ENCODE assay signal across 20 mouse cellular contexts in the genomic region with DNA sequence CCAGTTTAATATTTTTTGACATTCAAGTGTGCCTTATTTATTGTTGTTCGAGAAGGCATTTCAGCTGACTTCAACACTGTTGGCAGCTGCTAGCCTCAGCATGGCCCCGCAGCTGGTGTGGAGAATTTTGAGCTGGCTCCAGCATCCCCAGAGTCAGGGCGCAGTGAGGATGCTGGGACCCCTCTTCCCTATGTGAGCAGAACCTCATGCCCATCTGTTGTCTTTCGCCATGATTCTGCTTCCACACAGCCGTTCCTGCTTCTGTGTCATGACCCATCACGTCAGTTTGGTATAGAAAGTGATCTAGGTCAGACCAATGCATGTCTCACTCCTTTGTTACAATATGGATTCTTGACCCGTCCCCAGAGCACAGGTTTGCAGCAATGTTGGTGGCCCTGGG.
DNase-seq lines count a peak whose midpoint lies in the region; ATAC-seq and TF ChIP-seq lines count a peak whose summit lies in the region.
"Had no signal": no experiment of that assay in that cellular context is flagged by ENCODE, and none has a peak within 500 bp of the region (broad histone marks: within the 10 kb centered on the region; RNA-seq: fewer than 3 reads in every experiment).

No protein-coding gene starts in this region.

- ATAC-seq in forebrain, embryonic 14.5 days, result peak; percentile 34; the same call in 1 of the 2 replicates
- no peak for ATAC-seq in forebrain, embryonic 13.5 days
- peak; percentile 77 for ATAC-seq in hindbrain, postnatal 0 days
- no peak for ATAC-seq in hindbrain, embryonic 13.5 days (ENCODE audit: low FRiP score)
- peak; percentile 34; the same call in 1 of the 2 replicates for ATAC-seq in midbrain, postnatal 0 days (ENCODE audit: low FRiP score)
- no peak for ATAC-seq in midbrain, embryonic 15.5 days (replicated peaks)
- ATAC-seq in CD4-positive, CD25-positive, alpha-beta regulatory T cell, adult 4 months, result no peak

- H3K9me3 ChIP-seq in forebrain, embryonic 14.5 days (replicated peaks; ENCODE audit: control insufficient read depth, low read length), result no peaks in the 10 kb centered on the region
- H3K9me3 ChIP-seq in forebrain, embryonic 13.5 days (replicated peaks), result no peaks in the 10 kb centered on the region
- H3K9me3 ChIP-seq in hindbrain, postnatal 0 days (ENCODE audit: low read length), result no peaks in the 10 kb centered on the region
- no peaks in the 10 kb centered on the region for H3K9me3 ChIP-seq in hindbrain, embryonic 13.5 days
- no peaks in the 10 kb centered on the region for H3K9me3 ChIP-seq in midbrain, postnatal 0 days (ENCODE audit: low read length)
- H3K9me3 ChIP-seq in midbrain, embryonic 15.5 days, result no peaks in the 10 kb centered on the region
- H3K9me3 ChIP-seq in limb, embryonic 10.5 days (replicated peaks), result no peaks in the 10 kb centered on the region
- H3K9me3 ChIP-seq: stomach, embryonic 15.5 days had no signal

- no peak overlapping the region for H3K27ac ChIP-seq in forebrain, embryonic 14.5 days (ENCODE audit: low read depth, low read length)
- H3K27ac ChIP-seq in forebrain, embryonic 13.5 days, result no peak overlapping the region
- peak overlapping the region; percentile 1; the same call in 1 of the 2 replicates for H3K27ac ChIP-seq in hindbrain, postnatal 0 days
- H3K27ac ChIP-seq in hindbrain, embryonic 13.5 days, result no peak overlapping the region
- no peak overlapping the region for H3K27ac ChIP-seq in midbrain, postnatal 0 days (ENCODE audit: low read depth, low read length)
- no peak overlapping the region for H3K27ac ChIP-seq in midbrain, embryonic 15.5 days
- H3K27ac ChIP-seq in limb, embryonic 10.5 days, result no peak overlapping the region
- H3K27ac ChIP-seq: layer of hippocampus, adult 2 months; left cerebral cortex, adult 2 months; stomach, embryonic 15.5 days had no signal

- no peak overlapping the region for H3K4me3 ChIP-seq in forebrain, embryonic 14.5 days (ENCODE audit: low read depth, low read length)
- no peak overlapping the region for H3K4me3 ChIP-seq in forebrain, embryonic 13.5 days
- H3K4me3 ChIP-seq in hindbrain, postnatal 0 days (ENCODE audit: low read length), result no peak overlapping the region
- H3K4me3 ChIP-seq in hindbrain, embryonic 13.5 days, result no peak overlapping the region
- no peak overlapping the region for H3K4me3 ChIP-seq in midbrain, postnatal 0 days (ENCODE audit: low read depth, low read length)
- H3K4me3 ChIP-seq in midbrain, embryonic 15.5 days, result no peak overlapping the region
- H3K4me3 ChIP-seq in limb, embryonic 10.5 days, result no peak overlapping the region
- H3K4me3 ChIP-seq: layer of hippocampus, adult 2 months; left cerebral cortex, adult 2 months; stomach, embryonic 15.5 days had no signal

- no peak overlapping the region for H3K9ac ChIP-seq in forebrain, embryonic 14.5 days (ENCODE audit: low read length)
- no peak overlapping the region for H3K9ac ChIP-seq in forebrain, embryonic 13.5 days
- no peak overlapping the region for H3K9ac ChIP-seq in hindbrain, postnatal 0 days (replicated peaks; ENCODE audit: low read length)
- H3K9ac ChIP-seq in hindbrain, embryonic 13.5 days, result no peak overlapping the region
- H3K9ac ChIP-seq in midbrain, postnatal 0 days (replicated peaks; ENCODE audit: low read length, poor library complexity, severe bottlenecking), result no peak overlapping the region
- H3K9ac ChIP-seq in midbrain, embryonic 15.5 days, result no peak overlapping the region
- H3K9ac ChIP-seq: stomach, embryonic 15.5 days had no signal

- H3K4me2 ChIP-seq in forebrain, embryonic 14.5 days (ENCODE audit: low read length), result no peak overlapping the region
- no peak overlapping the region for H3K4me2 ChIP-seq in forebrain, embryonic 13.5 days
- no peak overlapping the region for H3K4me2 ChIP-seq in hindbrain, postnatal 0 days (ENCODE audit: low read depth, low read length)
- no peak overlapping the region for H3K4me2 ChIP-seq in hindbrain, embryonic 13.5 days
- H3K4me2 ChIP-seq in midbrain, postnatal 0 days (ENCODE audit: low read depth, low read length, poor library complexity, severe bottlenecking), result no peak overlapping the region
- H3K4me2 ChIP-seq in midbrain, embryonic 15.5 days, result no peak overlapping the region
- H3K4me2 ChIP-seq: heart, embryonic 11.5 days; liver, embryonic 11.5 days; stomach, embryonic 15.5 days had no signal

- WGBS in forebrain, embryonic 14.5 days, result 82% methylated on average over 7 of the region's 7 CpGs
- WGBS in forebrain, embryonic 13.5 days, result 79% methylated on average over 7 of the region's 7 CpGs
- 46% methylated on average over 7 of the region's 7 CpGs for WGBS in hindbrain, postnatal 0 days
- WGBS in hindbrain, embryonic 13.5 days, result 72% methylated on average over 7 of the region's 7 CpGs
- WGBS in midbrain, postnatal 0 days, result 62% methylated on average over 7 of the region's 7 CpGs
- WGBS in midbrain, embryonic 15.5 days, result 56% methylated on average over 7 of the region's 7 CpGs
- 94% methylated on average over 7 of the region's 7 CpGs for WGBS in limb, embryonic 10.5 days

- no peak for TF ChIP-seq CTCF in hindbrain, postnatal 0 days (IDR thresholded peaks at IDR 0.05; ENCODE audit: low read depth)
- TF ChIP-seq CTCF in midbrain, postnatal 0 days (IDR thresholded peaks at IDR 0.05), result no peak

- H3K4me1 ChIP-seq in forebrain, embryonic 14.5 days (ENCODE audit: control insufficient read depth, insufficient read depth, low read length), result no peaks in the 10 kb centered on the region
- H3K4me1 ChIP-seq in forebrain, embryonic 13.5 days, result peaks cover 4% of the 10 kb centered on the region; the same call in 1 of the 2 replicates
- H3K4me1 ChIP-seq in hindbrain, postnatal 0 days (ENCODE audit: insufficient read depth, low read length), result no peaks in the 10 kb centered on the region; the same call in 1 of the 2 replicates
- no peaks in the 10 kb centered on the region; the same call in 1 of the 2 replicates for H3K4me1 ChIP-seq in hindbrain, embryonic 13.5 days (replicated peaks)
- no peaks in the 10 kb centered on the region for H3K4me1 ChIP-seq in midbrain, postnatal 0 days (ENCODE audit: insufficient read depth, low read length)
- no peaks in the 10 kb centered on the region for H3K4me1 ChIP-seq in midbrain, embryonic 15.5 days
- no peaks in the 10 kb centered on the region for H3K4me1 ChIP-seq in limb, embryonic 10.5 days
- H3K4me1 ChIP-seq: stomach, embryonic 15.5 days had no signal

- no peaks in the 10 kb centered on the region for H3K27me3 ChIP-seq in forebrain, embryonic 14.5 days (replicated peaks; ENCODE audit: control insufficient read depth, insufficient read depth, low read length)
- no peaks in the 10 kb centered on the region for H3K27me3 ChIP-seq in forebrain, embryonic 13.5 days
- no peaks in the 10 kb centered on the region for H3K27me3 ChIP-seq in hindbrain, postnatal 0 days (ENCODE audit: insufficient read depth, low read length)
- no peaks in the 10 kb centered on the region for H3K27me3 ChIP-seq in hindbrain, embryonic 13.5 days
- no peaks in the 10 kb centered on the region for H3K27me3 ChIP-seq in midbrain, postnatal 0 days (ENCODE audit: insufficient read depth, low read length)
- H3K27me3 ChIP-seq in midbrain, embryonic 15.5 days (replicated peaks), result no peaks in the 10 kb centered on the region
- no peaks in the 10 kb centered on the region for H3K27me3 ChIP-seq in limb, embryonic 10.5 days (ENCODE audit: low read depth, poor library complexity, severe bottlenecking)
- H3K27me3 ChIP-seq: CH12.LX; stomach, embryonic 15.5 days had no signal

- DNase-seq in forebrain, embryonic 14.5 days (ENCODE audit: low spot score), result no peak
- DNase-seq in hindbrain, postnatal 0 days (ENCODE audit: low spot score), result peak; percentile 45
- peak; percentile 54 for DNase-seq in midbrain, postnatal 0 days (ENCODE audit: low spot score)
- no peak for DNase-seq in limb, embryonic 10.5 days (ENCODE audit: low spot score)
- DNase-seq: adrenal gland, postnatal 36 days; heart, postnatal 10 days; kidney, adult 18-20 months; kidney, postnatal 14 days; lung, adult 18-20 months; lung, postnatal 14 days had no signal

- no peaks in the 10 kb centered on the region for H3K36me3 ChIP-seq in forebrain, embryonic 14.5 days (ENCODE audit: control insufficient read depth, insufficient read depth, low read length)
- no peaks in the 10 kb centered on the region for H3K36me3 ChIP-seq in forebrain, embryonic 13.5 days (ENCODE audit: poor library complexity, severe bottlenecking)
- no peaks in the 10 kb centered on the region for H3K36me3 ChIP-seq in hindbrain, postnatal 0 days (ENCODE audit: insufficient read depth, low read length)
- no peaks in the 10 kb centered on the region for H3K36me3 ChIP-seq in hindbrain, embryonic 13.5 days
- H3K36me3 ChIP-seq in midbrain, postnatal 0 days (ENCODE audit: insufficient read depth, low read length), result no peaks in the 10 kb centered on the region
- no peaks in the 10 kb centered on the region for H3K36me3 ChIP-seq in midbrain, embryonic 15.5 days (replicated peaks)
- no peaks in the 10 kb centered on the region for H3K36me3 ChIP-seq in limb, embryonic 10.5 days
- H3K36me3 ChIP-seq: stomach, embryonic 15.5 days had no signal

Comparison
In these comparisons a context has a peak if more than half of its experiments do, and no peak if none do; other contexts are left out.
1. ATAC-seq: peak in forebrain, embryonic 14.5 days (single experiment), hindbrain, postnatal 0 days (single experiment) and midbrain, postnatal 0 days (single experiment); none in forebrain, embryonic 13.5 days (single experiment), hindbrain, embryonic 13.5 days (single experiment), midbrain, embryonic 15.5 days (single experiment) and CD4-positive, CD25-positive, alpha-beta regulatory T cell, adult 4 months (single experiment).
2. DNase-seq: peak in hindbrain, postnatal 0 days (single experiment) and midbrain, postnatal 0 days (single experiment); none in forebrain, embryonic 14.5 days (single experiment) and limb, embryonic 10.5 days (single experiment).